Mouse (Mus musculus): ENCODE measurements at regions not wholly inside any gene's neighbourhood (a gene's known extent, or its start where the extent isn't known, plus 50 kb on each side); places are given as distances from the start of the nearest gene placed in this dataset.

DNA sequence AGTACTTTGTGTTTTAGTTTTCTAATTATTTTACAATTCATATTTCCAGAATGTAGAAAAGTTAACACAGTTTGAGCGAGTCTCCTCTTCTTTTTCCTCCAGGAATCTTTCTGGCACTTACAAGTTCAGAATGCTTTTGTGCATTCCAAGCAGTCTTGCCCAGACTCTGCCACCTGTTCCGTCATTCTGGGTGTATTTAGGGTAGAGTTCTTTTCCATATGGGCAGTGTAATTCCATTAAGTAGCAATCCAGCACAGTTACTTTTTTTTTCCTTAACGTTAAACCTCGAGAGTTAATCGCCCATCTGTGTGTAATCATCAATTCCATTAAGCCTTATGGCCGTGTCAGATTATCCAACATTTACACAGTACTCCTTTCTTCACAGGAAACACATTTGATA, 106.9 kb upstream of the Gk2 start:
- H3K4me3 ChIP-seq = no peak overlapping the region
- no peak overlapping the region for H3K27ac ChIP-seq

DNA sequence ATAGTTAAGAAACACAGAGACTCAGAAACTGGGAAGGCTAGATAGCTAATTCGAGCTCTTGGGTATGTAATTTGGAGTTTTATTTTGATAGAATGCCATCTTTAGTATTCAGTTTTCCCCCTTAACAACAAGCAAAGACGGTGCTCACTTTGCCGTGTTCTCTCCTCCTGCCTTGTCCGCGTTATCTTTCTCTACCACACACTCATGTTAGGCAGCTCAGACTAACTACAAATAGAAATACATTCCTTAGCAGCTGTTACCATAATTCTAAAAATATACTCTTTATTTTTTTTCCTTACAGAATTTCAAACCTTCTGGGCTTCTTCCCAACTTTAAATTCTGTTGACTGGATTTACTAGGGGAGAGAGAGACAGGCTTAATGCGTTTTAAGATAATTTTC, 97.5 kb upstream of the Gk2 start:
- DNase-seq (ENCODE audit: extremely low spot score, low spot score) = no peak
- Histone ChIP-seq H3K27ac (no peak overlapping the region), H3K4me3 (no peak overlapping the region), H3K36me3 (replicated peaks) (no peaks in the 10 kb centered on the region), H3K4me1 (no peaks in the 10 kb centered on the region), H3K9me3 (no peaks in the 10 kb centered on the region; the same call in 1 of the 2 replicates), H3K27me3 (ENCODE audit: poor library complexity, severe bottlenecking) (no peaks in the 10 kb centered on the region)
- WGBS = 89% methylated on average over 6 of the region's 6 CpGs

More for the DNA sequence above, 106.9 kb upstream of the Gk2 start:
- WGBS = 82% methylated on average over 6 of the region's 6 CpGs
- H3K4me1 ChIP-seq = no peaks in the 10 kb centered on the region
- no peaks in the 10 kb centered on the region for H3K9me3 ChIP-seq
- DNase-seq (ENCODE audit: extremely low spot score, low spot score) = no peak
- no peaks in the 10 kb centered on the region for H3K27me3 ChIP-seq (ENCODE audit: poor library complexity, severe bottlenecking)
- no peaks in the 10 kb centered on the region for H3K36me3 ChIP-seq (replicated peaks)

DNA sequence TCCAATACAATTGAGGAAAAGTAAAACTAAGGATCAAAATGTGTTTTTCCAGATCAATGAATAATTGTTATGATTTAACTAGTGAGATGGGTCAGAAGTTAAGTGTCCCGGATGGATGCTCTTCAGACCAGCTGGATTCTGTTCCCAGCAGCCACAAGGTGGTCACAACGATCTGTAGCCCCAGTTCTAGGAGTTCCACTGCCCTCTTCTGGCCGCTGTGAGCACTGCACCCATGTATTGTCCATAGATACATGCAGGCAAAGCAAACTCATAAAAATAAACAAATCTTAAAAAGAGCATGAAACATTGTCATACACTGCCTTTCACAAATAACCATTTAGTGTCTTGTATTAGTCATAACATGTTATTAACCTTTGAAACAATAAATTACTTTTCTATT, 96.3 kb upstream of the Gk2 start:
- H3K9me3 ChIP-seq = no peaks in the 10 kb centered on the region; the same call in 1 of the 2 replicates
- WGBS = 62% methylated on average over 3 of the region's 3 CpGs
- DNase-seq (ENCODE audit: extremely low spot score, low spot score) = no peak

DNA sequence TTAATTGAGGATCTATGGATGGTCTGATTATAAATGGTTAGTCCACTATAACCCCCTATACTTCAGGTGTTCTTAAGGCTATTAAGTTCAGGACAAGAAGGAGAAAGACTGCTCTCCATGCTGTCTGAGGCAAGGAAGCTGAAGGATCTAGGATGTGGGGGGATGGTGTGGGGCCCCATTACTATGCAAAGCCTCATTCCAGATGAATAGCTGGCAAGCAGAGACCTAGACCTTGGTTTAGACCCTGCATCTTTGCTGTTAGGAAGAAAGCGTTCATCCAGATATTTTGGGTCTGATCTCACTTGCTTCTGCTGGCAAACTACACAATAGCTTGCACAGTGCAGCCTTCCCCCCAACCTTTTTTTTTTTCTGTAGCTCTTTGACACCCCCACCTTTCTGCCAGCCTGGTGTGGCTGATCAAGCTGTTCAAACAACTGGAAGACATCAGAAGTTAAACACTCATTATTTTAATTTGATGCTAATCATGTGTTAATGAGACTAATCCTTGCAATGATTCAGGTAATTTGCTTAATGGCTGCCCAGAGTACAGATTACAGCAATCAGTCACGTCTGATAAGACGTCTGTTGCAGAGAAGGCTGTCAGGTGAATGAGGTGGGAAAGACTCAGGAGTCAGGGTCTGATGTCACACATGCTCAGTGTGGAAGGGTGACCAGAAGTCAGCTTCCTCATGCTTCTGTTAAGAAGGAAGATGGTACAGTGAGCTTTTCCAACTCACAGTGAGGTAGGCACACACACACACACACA, 80.9 kb upstream of the Gk2 start:
- Histone ChIP-seq H3K27ac (no peak overlapping the region), H3K4me3 (no peak overlapping the region), H3K9me3 (no peaks in the 10 kb centered on the region), H3K4me1 (peaks cover 9% of the 10 kb centered on the region), H3K27me3 (ENCODE audit: poor library complexity, severe bottlenecking) (no peaks in the 10 kb centered on the region), H3K36me3 (replicated peaks) (no peaks in the 10 kb centered on the region)
- DNase-seq (ENCODE audit: extremely low spot score, low spot score) = no peak
- WGBS = 22% methylated on average over 3 of the region's 3 CpGs

More for the DNA sequence above, 96.3 kb upstream of the Gk2 start:
- Histone ChIP-seq H3K36me3 (replicated peaks) (no peaks in the 10 kb centered on the region), H3K4me3 (no peak overlapping the region), H3K4me1 (no peaks in the 10 kb centered on the region), H3K27ac (no peak overlapping the region), H3K27me3 (ENCODE audit: poor library complexity, severe bottlenecking) (no peaks in the 10 kb centered on the region)

DNA sequence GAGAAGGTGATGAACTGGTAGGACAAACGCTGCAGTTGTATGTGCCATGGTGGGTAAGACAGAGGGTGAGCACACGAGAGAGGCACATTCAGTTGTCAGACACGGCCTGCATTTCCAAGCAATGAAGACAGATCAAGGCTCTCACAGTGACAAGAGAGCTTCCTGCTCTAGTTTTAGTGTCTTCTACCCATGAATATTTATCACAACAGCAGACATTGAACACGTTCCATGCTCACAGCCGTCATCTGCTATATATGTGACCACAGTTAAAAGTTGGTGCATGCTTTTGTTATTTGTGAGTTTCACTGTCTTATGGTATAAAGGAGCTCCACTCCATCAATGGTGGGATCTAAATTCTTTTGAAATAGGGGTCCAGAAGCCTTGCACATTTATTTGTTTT, 76.9 kb upstream of the Gk2 start:
- WGBS = 84% methylated on average over 5 of the region's 5 CpGs
- no peaks in the 10 kb centered on the region for H3K36me3 ChIP-seq (replicated peaks)
- no peaks in the 10 kb centered on the region for H3K27me3 ChIP-seq (ENCODE audit: poor library complexity, severe bottlenecking)

DNA sequence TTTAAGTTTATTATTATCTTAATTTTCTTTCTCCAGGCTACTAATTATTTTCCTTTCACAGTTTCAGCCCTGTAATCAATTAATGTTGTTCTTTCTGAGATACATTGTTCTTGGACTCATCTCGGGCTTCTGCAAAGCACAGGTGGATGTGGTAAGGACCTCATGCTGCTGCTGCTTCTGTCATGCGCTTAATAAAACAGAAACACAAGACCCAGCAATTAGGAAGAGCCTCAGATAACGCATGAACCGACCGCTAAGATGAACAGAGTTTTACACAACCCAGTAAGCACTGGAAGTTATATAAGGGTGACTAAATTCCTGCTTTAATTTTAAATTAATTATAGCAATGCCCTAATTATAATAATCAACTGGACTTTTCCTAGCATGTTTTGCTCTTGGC, 70.7 kb upstream of the Gk2 start:
- Histone ChIP-seq H3K27ac (no peak overlapping the region), H3K36me3 (replicated peaks) (no peaks in the 10 kb centered on the region), H3K27me3 (ENCODE audit: poor library complexity, severe bottlenecking) (no peaks in the 10 kb centered on the region), H3K4me1 (no peaks in the 10 kb centered on the region), H3K4me3 (no peak overlapping the region), H3K9me3 (no peaks in the 10 kb centered on the region)
- no peak for DNase-seq (ENCODE audit: extremely low spot score, low spot score)
- WGBS = 78% methylated on average over 5 of the region's 5 CpGs

More for the DNA sequence above, 76.9 kb upstream of the Gk2 start:
- H3K4me1 ChIP-seq = peaks cover 9% of the 10 kb centered on the region
- H3K27ac ChIP-seq = no peak overlapping the region
- no peaks in the 10 kb centered on the region for H3K9me3 ChIP-seq
- DNase-seq (ENCODE audit: extremely low spot score, low spot score) = no peak
- H3K4me3 ChIP-seq = no peak overlapping the region

Measured in forebrain, embryonic 10.5 days (tissue).